Mouse (Mus musculus) ES-E14 (cell line): ENCODE measurements around the gene Gm16181. TPM values are rescaled to one million over a fixed set of nuclear protein-coding genes. Genes with fewer than 3 reads are reported as not detected.
A peak's percentile ranks its signal among the peaks of the same experiment; 100 is the strongest.

ENCODE experiments used
- DNase-seq: peaks from one replicate; pipeline ENCODE4 v3.0.0-alpha.2; 2013; ENCODE audit warnings: low read depth, low spot score
- H3K27ac ChIP-seq: 2 replicates; pipeline ENCODE4 v1.5.1; 2012; ENCODE audit warnings: low read depth, mild to moderate bottlenecking, low read length, moderate library complexity, mixed read lengths; ENCODE audit not compliant: poor library complexity, insufficient read depth, severe bottlenecking
- H3K36me3 ChIP-seq: 2 replicates; pipeline ENCODE4 v1.6.1; 2012; ENCODE audit warnings: mild to moderate bottlenecking, low read length, moderate library complexity, mixed read lengths; ENCODE audit not compliant: control insufficient read depth, poor library complexity, insufficient read depth, severe bottlenecking
- H3K4me1 ChIP-seq, 2 experiments: fragments of 150-350 bp in 1 of 2; sonication (generic) in 1 of 2; 2 replicates each; pipeline ENCODE4 v1.6.1; 2012; ENCODE audit warnings: low read length in 2 of 2, mild to moderate bottlenecking in 1 of 2, mixed read lengths in 1 of 2; ENCODE audit not compliant: control insufficient read depth in 2 of 2, insufficient read depth in 2 of 2, poor library complexity in 1 of 2
- H3K4me3 ChIP-seq, 2 experiments: fragments of 150-350 bp in 1 of 2; sonication (generic) in 1 of 2; 2 replicates each; pipeline ENCODE4 v1.5.1; 2012; ENCODE audit warnings: low read length in 2 of 2, low read depth in 1 of 2, mild to moderate bottlenecking in 1 of 2, mixed read lengths in 1 of 2; ENCODE audit not compliant: insufficient read depth in 1 of 2, poor library complexity in 1 of 2, severe bottlenecking in 1 of 2
- H3K9ac ChIP-seq: 2 replicates; pipeline ENCODE4 v1.6.1; 2012; ENCODE audit warnings: low read depth, mild to moderate bottlenecking, low read length, mixed read lengths; ENCODE audit not compliant: poor library complexity, insufficient read depth, severe bottlenecking
- H3K9me3 ChIP-seq: fragments of 150-350 bp; sonication (generic); 2 replicates; pipeline ENCODE4 v1.6.1; 2012; ENCODE audit warnings: low read depth, mild to moderate bottlenecking, low read length; ENCODE audit not compliant: control insufficient read depth, insufficient read depth
- CHD2 ChIP-seq: IDR thresholded peaks from 2 replicates; pipeline ENCODE4 v1.6.1; 2014; ENCODE audit warnings: mild to moderate bottlenecking, low read depth, low read length, inconsistent platforms
- HCFC1 ChIP-seq: IDR thresholded peaks from 2 replicates; pipeline ENCODE4 v1.6.1; 2012; ENCODE audit warnings: low read length, inconsistent platforms, borderline replicate concordance; ENCODE audit not compliant: insufficient read depth
- MAFK ChIP-seq: IDR thresholded peaks from 2 replicates; pipeline ENCODE4 v1.6.1; 2014; ENCODE audit warnings: mild to moderate bottlenecking, low read depth, low read length, inconsistent platforms; ENCODE audit not compliant: insufficient read depth
- ZC3H11A ChIP-seq: IDR thresholded peaks from 2 replicates; pipeline ENCODE4 v1.6.1; 2012; ENCODE audit warnings: low read depth, mild to moderate bottlenecking, inconsistent platforms, low read length, borderline replicate concordance
- ZNF384 ChIP-seq: IDR thresholded peaks from 2 replicates; pipeline ENCODE4 v1.6.1; 2012; ENCODE audit warnings: low read depth, low read length, inconsistent platforms
- in situ Hi-C, 2 experiments: fragments of 600-800 bp; cut with MboI; formaldehyde crosslinking; loops; one replicate each; pipeline ENCODE4 v1.15.1; 2025; ENCODE audit warnings: low sequenced_read_pairs in 2 of 2, inconsistent platforms in 1 of 2; ENCODE audit not compliant: unreplicated experiment in 2 of 2
- total RNA-seq: library from RNA; depleted of rRNA; stranded (reverse); fragments of 300-350 nt; gene quantifications from 2 replicates; pipeline ENCODE4 v1.2.3, GENCODE M21; 2012

The Gm16181 gene
- total RNA-seq, 1 experiment: not detected

GRCm38 (mm10) chr17:35242015-35242941 is 21.6 kb downstream of the Gm16181 start:
- H3K9ac ChIP-seq: peak overlapping the region; percentile 100
- H3K36me3 ChIP-seq: peaks cover 47% of the 10 kb centered on the region
- no peak for DNase-seq
- peak overlapping the region; percentile 80 for H3K27ac ChIP-seq
- peaks cover 10 to 20% of the 10 kb centered on the region in 2 experiments; a peak in 2 of 4 replicates for H3K4me1 ChIP-seq
- H3K9me3 ChIP-seq: no peaks in the 10 kb centered on the region
- H3K4me3 ChIP-seq: peak overlapping the region; percentile 95 to 96
- in situ Hi-C loops: no loop called here
- no peak for TF ChIP-seq HCFC1
- TF ChIP-seq MAFK: no peak
- no peak for TF ChIP-seq CHD2
- no peak for TF ChIP-seq ZNF384
- no peak for TF ChIP-seq ZC3H11A

- peak overlapping the region; percentile 100 for H3K9ac ChIP-seq
- TF ChIP-seq ZC3H11A: no peak
- no peak for TF ChIP-seq MAFK
- TF ChIP-seq ZNF384: no peak
- TF ChIP-seq CHD2: no peak
- no peak for TF ChIP-seq HCFC1
- H3K4me1 ChIP-seq: peaks cover 10 to 20% of the 10 kb centered on the region in 2 experiments; a peak in 2 of 4 replicates
- H3K36me3 ChIP-seq: peaks cover 54% of the 10 kb centered on the region
- H3K4me3 ChIP-seq: peak overlapping the region; percentile 95 to 96
- no peak overlapping the region for H3K27ac ChIP-seq
- no peak for DNase-seq
- no peaks in the 10 kb centered on the region for H3K9me3 ChIP-seq
- in situ Hi-C loops: no loop called here
These were observed 22.5 kb downstream of the Gm16181 start for GRCm38 (mm10) chr17:35243086-35243485.

GRCm38 (mm10) chr17:35244999-35245398 is 24.4 kb downstream of the Gm16181 start:
- H3K36me3 ChIP-seq: peaks cover 72% of the 10 kb centered on the region
- H3K4me3 ChIP-seq: peak overlapping the region in 1 of 2 experiments; percentile 3; a peak in 1 of 4 replicates
- H3K9me3 ChIP-seq: no peaks in the 10 kb centered on the region
- no peak overlapping the region for H3K27ac ChIP-seq
- H3K4me1 ChIP-seq: peaks cover 10 to 20% of the 10 kb centered on the region in 2 experiments; a peak in 2 of 4 replicates
- in situ Hi-C loops: no loop called here
- TF ChIP-seq ZC3H11A (no peak), CHD2 (no peak), HCFC1 (no peak), MAFK (no peak)
- no peak for DNase-seq
- H3K9ac ChIP-seq: 0 out of 2 replicates have a peak overlapping the region, but pooled peaks have one; percentile 17

DNA sequence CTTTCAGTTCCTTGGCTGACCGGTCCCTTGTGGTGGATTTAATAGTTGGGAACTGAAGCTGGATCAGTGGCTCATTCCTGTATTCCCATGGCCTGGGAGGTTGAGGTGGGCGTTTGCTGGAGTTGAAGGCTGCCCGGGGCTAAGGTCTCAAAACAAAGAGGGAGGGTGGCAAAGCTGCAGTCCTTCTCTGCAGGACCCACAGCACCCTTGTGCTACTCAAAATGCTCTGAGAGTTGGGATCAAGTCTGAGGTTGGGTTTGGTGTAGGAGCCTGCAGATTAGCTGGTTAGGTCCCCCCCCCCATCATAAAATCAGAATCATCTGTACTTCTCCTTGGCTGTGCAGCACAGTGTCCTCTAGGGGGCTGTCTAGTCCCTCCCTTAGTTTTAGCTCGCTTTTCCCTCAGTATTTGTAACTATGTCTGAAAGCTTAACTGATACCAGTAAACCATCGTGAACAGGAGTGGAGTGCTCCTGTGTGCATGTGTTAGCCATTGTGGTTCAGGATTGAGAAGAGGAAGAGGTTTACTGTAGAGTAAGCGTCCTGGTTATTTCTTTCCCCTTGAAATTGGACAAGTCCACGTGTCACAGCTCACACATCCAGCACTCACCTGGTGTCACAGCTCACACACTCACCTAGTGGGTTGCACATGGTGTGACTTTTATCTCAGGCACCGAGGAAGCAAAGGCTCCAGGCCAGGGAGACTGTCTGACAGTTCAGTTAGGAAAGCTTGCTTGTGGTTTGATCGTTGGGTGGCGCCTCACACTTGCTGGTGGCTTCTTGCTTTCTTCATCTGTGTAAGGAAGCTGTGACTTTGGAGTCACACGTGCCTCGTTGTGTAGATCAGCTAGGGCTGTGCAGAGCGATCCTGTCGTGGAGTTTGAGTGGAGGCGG is 25.3 kb downstream of the Gm16181 start:
- no peak overlapping the region for H3K27ac ChIP-seq
- H3K36me3 ChIP-seq: peaks cover 82% of the 10 kb centered on the region
- TF ChIP-seq ZNF384 (no peak), CHD2 (no peak), ZC3H11A (no peak), HCFC1 (no peak), MAFK (no peak)
- peaks cover 10 to 23% of the 10 kb centered on the region in 2 experiments; a peak in 2 of 4 replicates for H3K4me1 ChIP-seq
- no peak overlapping the region for H3K4me3 ChIP-seq
- H3K9me3 ChIP-seq: no peaks in the 10 kb centered on the region
- in situ Hi-C loops: no loop called here
- no peak for DNase-seq
- 0 out of 2 replicates have a peak overlapping the region, but pooled peaks have one; percentile 8 for H3K9ac ChIP-seq
